Mouse (Mus musculus) olfactory bulb, adult 2 months (tissue): ENCODE data around the gene Pcbd2. TPM values are rescaled to one million over a fixed set of nuclear protein-coding genes. Genes with fewer than 3 reads are reported as not detected.
A peak's percentile ranks its signal among the peaks of the same experiment; 100 is the strongest.
"Not testable (repeated sequence)": the region's sequence is repeated elsewhere in the genome, so short reads cannot be mapped to it uniquely, and the experiment has no call there.

Experiments used
- H3K27ac ChIP-seq: fragments of 200-500 bp; 2 replicates; pipeline ENCODE4 v1.5.1; 2012; ENCODE audit warnings: low read depth, low read length; ENCODE audit not compliant: insufficient read depth
- H3K4me1 ChIP-seq: fragments of 200-500 bp; 2 replicates; pipeline ENCODE4 v1.6.1; 2012; ENCODE audit warnings: low read length; ENCODE audit not compliant: control insufficient read depth, insufficient read depth
- H3K4me3 ChIP-seq: fragments of 200-500 bp; 2 replicates; pipeline ENCODE4 v1.5.1; 2012; ENCODE audit warnings: mild to moderate bottlenecking, low read depth, low read length, moderate library complexity; ENCODE audit not compliant: insufficient read depth
- CTCF ChIP-seq: fragments of 200-500 bp; IDR thresholded peaks from 2 replicates; pipeline ENCODE4 v1.5.1; 2012; ENCODE audit warnings: low read depth, mild to moderate bottlenecking, low read length, moderate library complexity; ENCODE audit not compliant: insufficient read depth
- POLR2A ChIP-seq: fragments of 200-500 bp; IDR thresholded peaks from 2 replicates; pipeline ENCODE4 v1.6.1; 2012; ENCODE audit warnings: mild to moderate bottlenecking, low read depth, low read length, moderate library complexity; ENCODE audit not compliant: insufficient read depth
- WGBS: fragments of 180-500 bp; shearing (Covaris S2); methylation state at CpG from one replicate; pipeline ENCODE4 v1.1.7; 2018; 5-methylcytosine and 5-hydroxymethylcytosine counted together
- polyA plus RNA-seq: library from polyadenylated mRNA; stranded (reverse); fragments of >200 nt; gene quantifications from 2 replicates; pipeline ENCODE4 v1.2.4, GENCODE M21; 2012; ENCODE audit warnings: low replicate concordance; ENCODE audit not compliant: missing spikeins, insufficient read depth, insufficient read length

Pcbd2 gene
- polyA plus RNA-seq: not detected in 2 replicates

DNA sequence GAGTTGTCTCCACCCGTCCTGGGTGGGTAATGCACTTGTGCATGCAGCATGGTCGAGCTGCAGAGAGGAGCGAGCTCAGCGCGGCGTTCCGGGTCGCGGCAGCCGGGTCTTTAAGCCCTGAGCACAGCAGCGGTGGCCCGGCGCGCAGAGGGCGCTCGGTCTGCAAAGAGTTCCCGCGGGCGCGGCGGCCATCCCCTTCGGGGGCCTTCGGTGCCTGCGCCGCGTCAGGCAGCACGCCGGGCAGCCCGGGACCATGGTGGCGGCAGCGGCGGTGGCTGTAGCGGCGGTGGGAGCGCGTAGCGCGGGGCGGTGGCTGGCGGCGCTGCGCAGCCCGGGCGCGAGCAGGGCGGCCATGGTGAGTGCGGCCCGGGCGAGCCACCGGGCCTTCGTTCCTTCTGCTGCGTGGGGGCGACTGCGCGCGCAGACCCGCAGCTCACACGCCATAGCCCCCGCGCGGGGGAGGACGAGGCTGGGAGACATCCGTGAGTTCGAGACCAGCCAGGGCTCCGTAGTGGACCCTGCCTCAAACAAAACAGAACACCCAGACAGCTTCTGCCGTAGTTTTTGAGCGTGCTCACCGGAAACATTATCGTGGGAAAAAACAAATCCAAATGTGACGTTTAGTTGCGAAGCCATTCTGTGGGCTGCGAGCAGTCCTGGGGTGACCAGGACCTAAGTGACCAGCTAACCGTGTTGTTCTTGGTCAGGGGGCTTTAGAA, at the start of gene Pcbd2:
TSS of gene Pcbd2 (plus strand) at position 249 of the 719 bp plus-strand sequence.
- Histone ChIP-seq H3K4me3 (peak within 1 kb of the TSS; percentile 70), H3K27ac (peak within 1 kb of the TSS; percentile 78), H3K4me1 (no peaks in the 10 kb centered on the region; the same call in 1 of the 2 replicates)
- WGBS: under 1% methylated on average over 73 of the region's 73 CpGs
- no peak; the same call in 1 of the 2 replicates for TF ChIP-seq POLR2A

DNA sequence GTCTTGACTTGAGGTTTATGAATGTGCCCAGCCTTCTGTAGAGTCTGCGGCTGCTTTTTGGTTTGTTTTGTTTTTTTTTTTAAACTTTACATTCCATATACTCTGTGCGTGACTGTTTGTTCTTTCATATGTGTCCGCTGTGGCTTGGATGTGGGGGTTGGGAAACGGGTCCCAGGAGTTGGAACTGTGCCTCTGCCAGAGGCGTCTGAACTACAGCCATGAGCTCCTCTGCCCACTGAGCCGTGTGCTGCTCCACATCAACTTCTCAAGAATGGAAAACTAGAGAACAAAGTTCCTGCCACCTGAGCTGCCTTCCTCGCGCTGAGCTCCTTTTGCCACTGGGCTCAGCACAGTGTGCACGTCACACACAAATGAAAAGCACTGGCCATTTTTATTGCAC, 45.0 kb upstream of the Pcbd2 start:
- 77% methylated on average over 9 of the region's 9 CpGs for WGBS
- no peak for TF ChIP-seq POLR2A
- no peak for TF ChIP-seq CTCF
- no peak overlapping the region for H3K4me3 ChIP-seq
- no peaks in the 10 kb centered on the region for H3K4me1 ChIP-seq
- H3K27ac ChIP-seq: no peak overlapping the region

DNA sequence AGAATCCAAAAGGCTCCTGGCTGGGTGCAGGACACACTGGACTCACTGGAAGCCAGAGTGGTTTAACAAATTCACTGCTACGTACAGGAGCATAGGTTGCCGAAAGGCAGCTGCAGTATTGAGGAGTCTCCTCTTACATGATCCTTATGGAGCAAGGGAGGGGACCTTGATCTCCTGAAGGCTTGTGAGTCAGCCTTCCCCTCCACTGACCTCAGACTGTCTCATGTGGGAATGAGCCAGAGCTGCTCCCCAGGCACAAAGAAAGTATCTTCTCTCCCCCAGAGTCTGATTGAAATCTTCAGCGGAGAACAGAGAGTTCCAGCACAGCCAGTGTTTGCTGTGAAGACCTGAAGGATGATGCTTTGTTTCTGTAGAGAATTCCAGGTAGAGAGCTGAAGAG, 43.6 kb upstream of the Pcbd2 start:
- Histone ChIP-seq H3K4me3 (no peak overlapping the region), H3K27ac (no peak overlapping the region), H3K4me1 (no peaks in the 10 kb centered on the region)
- TF ChIP-seq POLR2A: no peak
- no peak for TF ChIP-seq CTCF
- WGBS: 78% methylated on average over 3 of the region's 3 CpGs

DNA sequence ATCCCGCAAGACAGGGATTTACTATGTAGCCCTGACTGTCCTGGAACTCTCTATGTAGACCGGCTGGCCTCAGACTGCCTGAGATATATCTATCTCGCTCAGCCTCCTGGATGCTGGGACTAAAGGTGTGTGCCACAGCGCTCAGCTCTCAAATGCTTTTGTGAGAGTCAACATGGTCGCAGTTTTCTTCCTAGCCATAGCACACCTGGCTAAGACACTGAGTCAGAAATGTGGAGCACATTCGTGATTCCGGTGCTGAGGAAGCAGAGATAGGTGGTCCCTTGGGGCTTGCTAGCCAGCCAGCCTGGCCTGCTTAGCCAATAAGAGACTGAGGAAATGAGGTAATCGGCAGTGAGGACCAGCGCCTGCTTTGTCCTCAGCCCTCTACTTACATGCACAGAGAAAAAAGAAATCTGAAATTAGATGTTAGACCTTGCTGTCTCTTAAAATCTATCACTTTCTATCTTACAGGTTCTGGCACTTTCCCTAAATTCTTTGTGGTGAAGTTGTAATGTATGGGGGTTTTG, 41.0 kb upstream of the Pcbd2 start:
- no peaks in the 10 kb centered on the region for H3K4me1 ChIP-seq
- no peak overlapping the region for H3K27ac ChIP-seq
- no peak overlapping the region for H3K4me3 ChIP-seq
- TF ChIP-seq CTCF: no peak
- TF ChIP-seq POLR2A: no peak
- WGBS: 84% methylated on average over 9 of the region's 9 CpGs

GRCm38 (mm10) chr13:55687927-55688602, 39.1 kb upstream of the Pcbd2 start:
- H3K4me3 ChIP-seq: no peak overlapping the region
- no peak overlapping the region for H3K27ac ChIP-seq
- no peaks in the 10 kb centered on the region for H3K4me1 ChIP-seq
- TF ChIP-seq CTCF: no peak
- TF ChIP-seq POLR2A: no peak
- 38% methylated on average over 4 of the region's 4 CpGs for WGBS

DNA sequence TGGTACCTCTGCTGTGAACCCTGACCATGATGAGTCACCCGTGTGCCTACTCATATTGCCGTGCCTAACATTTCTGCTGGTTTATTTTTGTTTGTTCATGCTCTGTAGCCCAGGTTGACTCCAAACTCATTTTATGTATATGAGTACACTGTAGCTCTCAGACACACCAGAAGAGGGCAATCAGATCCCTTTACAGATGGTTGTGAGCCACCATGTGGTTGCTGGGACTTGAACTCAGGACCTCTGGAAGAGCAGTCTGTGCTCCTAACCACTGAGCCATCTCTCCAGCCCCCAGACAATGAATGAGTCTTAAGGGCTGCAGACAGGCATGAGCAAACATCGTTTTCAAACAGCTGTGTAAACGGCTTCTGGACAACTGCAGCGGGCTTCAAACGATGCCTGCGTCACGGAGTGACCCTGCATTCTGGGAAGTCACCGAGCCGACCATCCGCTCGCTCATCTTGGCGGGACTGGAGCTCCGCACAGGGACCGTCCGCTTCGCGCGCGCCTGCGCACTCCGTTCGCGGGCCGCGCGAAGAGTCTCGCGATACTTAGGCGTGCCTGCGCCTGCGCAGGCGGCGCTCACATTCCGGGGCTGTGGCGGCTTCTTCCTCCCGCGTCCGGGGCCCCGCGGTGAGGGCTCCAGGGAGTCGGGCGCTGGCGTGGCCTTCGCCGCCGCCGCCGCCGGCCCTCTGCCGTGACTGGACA, 34.5 kb upstream of the Pcbd2 start, which contains the start of gene B230219D22Rik:
TSS of gene B230219D22Rik (plus strand) at position 590 of the 708 bp plus-strand sequence.
- H3K27ac ChIP-seq: peak within 1 kb of the TSS; percentile 38
- H3K4me3 ChIP-seq: peak within 1 kb of the TSS; percentile 99
- H3K4me1 ChIP-seq: peaks cover 6% of the 10 kb centered on the region; the same call in 1 of the 2 replicates
- TF ChIP-seq CTCF (no peak), POLR2A (peak; percentile 100)
- WGBS: under 1% methylated on average over 51 of the region's 51 CpGs

DNA sequence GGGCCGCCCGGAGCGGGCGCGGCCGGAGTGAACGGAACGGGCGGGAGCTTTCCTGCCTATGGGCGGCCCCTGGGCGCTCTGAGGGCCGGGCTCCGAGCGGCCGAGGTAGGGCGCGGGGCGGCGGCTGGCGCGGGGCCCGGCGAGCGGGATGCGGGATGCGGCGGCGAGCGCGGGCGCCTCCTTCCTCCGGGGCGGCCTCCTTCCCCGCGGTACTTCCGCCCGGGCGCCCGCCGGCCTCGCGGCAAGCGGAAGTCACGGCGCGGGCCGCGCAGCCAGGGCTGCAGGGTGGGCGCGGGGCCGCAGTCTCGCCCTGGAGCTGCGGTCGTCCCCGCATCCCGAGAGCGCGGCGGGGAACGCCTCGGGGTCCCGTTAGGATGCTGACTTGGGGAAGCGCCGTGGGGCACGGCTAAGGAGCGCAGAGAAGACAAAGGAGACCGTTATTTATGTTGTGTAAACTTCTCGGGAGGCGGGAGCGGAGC, 33.9 kb upstream of the Pcbd2 start:
- Histone ChIP-seq H3K4me3 (peak overlapping the region; percentile 99), H3K4me1 (peaks cover 6% of the 10 kb centered on the region; the same call in 1 of the 2 replicates), H3K27ac (peak overlapping the region; percentile 38; the same call in 1 of the 2 replicates)
- TF ChIP-seq POLR2A: no peak; the same call in 1 of the 2 replicates
- WGBS: under 1% methylated on average over 68 of the region's 70 CpGs

DNA sequence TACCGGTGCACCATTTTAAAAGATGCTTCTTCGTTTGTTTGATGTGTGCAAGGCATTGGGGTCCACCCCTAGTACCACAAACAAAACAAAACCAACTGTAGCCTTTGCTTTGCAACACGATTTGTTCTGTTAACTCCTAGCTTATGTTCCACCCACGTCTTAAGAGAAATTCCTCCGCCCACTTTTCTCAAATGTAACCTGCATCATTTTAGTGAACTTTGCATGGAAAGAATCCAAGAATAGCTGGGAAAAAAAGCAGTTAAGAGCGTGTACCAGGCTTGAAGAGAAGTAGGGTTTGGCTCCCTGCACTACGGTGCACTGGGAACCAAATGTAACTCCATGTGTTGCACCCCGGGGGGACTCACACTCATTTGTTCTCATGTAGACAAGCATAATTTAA, 33.1 kb upstream of the Pcbd2 start:
- H3K4me3 ChIP-seq: no peak overlapping the region
- peaks cover 6% of the 10 kb centered on the region; the same call in 1 of the 2 replicates for H3K4me1 ChIP-seq
- WGBS: 4% methylated on average over 8 of the region's 8 CpGs
- H3K27ac ChIP-seq: no peak overlapping the region
- no peak for TF ChIP-seq CTCF

DNA sequence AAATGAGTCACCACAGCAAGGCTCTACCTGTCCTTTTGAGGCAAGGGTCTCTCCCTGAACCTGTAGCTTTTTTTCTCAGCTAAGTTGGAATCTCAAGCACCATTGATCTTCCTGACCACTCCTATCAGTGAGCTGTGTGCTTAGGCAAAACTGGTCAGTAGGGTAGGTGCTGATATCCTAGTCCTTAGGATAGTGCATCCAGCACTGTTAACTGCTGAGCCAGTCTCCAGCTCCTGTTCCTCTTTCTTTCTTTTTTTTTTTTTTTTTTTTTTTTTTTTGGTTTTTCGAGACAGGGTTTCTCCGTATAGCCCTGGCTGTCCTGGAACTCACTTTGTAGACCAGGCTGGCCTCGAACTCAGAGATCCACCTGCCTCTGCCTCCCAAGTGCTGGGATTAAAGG, 31.2 kb upstream of the Pcbd2 start:
- 90% methylated on average over 1 of the region's 3 CpGs for WGBS
- H3K4me3 ChIP-seq, H3K27ac ChIP-seq, H3K4me1 ChIP-seq: not testable (repeated sequence)
